Mouse (Mus musculus): ENCODE measurements around the gene Pde9a.

The Pde9a gene

GRCm38 (mm10) chr17:31470766-31471418, 84.9 kb downstream of the Pde9a start:
- no peak for DNase-seq (ENCODE audit: low spot score)

- DNase-seq (ENCODE audit: low spot score) = no peak
These were observed 88.4 kb downstream of the Pde9a start for GRCm38 (mm10) chr17:31474388-31474787.

GRCm38 (mm10) chr17:31478606-31479005, 92.6 kb downstream of the Pde9a start:
- no peak for DNase-seq (ENCODE audit: low spot score)

DNA sequence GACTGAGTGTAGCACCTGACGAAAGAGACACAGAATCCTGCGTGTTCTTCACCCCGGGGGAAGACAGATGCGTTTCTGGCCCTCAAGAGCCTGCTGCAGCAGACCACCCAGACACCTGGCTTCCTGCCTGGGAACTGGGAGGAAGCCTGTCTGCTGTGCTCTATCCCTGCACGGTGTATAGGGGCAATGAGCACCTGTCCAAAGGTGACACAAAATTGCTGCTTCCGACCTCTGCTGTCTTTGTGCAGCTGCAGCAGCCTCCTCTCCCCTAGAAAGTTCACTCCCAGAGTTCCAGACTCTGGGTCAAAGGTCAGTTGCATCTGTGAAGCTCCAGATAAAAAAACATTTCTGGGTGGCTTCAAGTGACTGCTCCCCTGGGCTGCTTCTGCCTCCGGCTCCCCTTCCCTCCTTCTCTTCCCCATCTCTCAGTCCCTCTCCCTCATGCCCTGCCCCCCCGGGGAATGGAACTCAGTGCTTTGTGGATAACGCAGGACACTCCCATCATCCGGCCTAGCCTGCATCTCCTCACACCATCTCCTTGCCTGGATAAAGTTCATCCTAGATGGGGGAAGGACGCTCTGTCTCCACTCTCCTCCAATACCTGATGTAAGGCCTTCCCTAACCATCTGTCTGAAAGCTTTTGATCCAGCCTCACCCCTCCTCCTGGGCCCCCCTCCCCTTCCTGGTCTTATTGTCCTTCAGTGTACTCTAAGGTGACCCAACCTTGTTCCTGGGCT, 93.3 kb downstream of the Pde9a start:
- no peak for DNase-seq (ENCODE audit: low spot score)

DNA sequence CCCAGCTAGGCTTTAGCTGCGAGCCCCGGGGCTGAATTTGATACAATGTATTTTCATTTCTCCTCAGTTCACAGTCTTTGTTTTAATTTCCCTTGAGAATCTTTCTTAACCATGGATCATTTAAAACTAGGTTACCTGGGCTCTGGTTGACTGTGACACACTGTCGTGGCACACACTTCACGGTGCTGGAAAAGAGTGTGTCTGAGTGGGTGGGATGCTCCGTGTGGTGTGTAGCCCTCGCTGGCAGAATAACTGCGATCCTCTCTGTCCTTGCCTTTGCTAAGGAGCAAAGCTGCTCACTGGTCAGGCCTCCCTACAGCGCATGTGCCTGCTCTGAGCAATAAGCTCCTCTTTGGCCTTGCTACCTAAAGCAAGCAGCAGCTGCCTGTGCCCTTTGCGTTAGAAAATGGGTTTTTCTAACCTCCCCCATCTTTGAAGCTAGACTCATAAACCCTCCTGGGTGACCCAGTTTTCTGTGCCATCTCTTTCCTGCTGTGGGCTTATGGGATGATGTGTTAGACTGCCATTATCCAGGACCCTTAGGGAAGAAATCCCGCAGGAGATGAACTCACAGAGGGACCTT, 100.7 kb downstream of the Pde9a start:
- no peak for DNase-seq (ENCODE audit: low spot score)

- DNase-seq (ENCODE audit: low spot score) = no peak
These were observed 101.5 kb downstream of the Pde9a start for GRCm38 (mm10) chr17:31487433-31488060.

GRCm38 (mm10) chr17:31491355-31491754, 105.3 kb downstream of the Pde9a start:
- DNase-seq (ENCODE audit: low spot score) = no peak

GRCm38 (mm10) chr17:31492416-31492815, 106.4 kb downstream of the Pde9a start:
- peak; percentile 85 for DNase-seq (ENCODE audit: low spot score)

- no peak for DNase-seq (ENCODE audit: low spot score)
These were observed 109.0 kb downstream of the Pde9a start for GRCm38 (mm10) chr17:31494989-31495388.

GRCm38 (mm10) chr17:31497726-31498125, 111.7 kb downstream of the Pde9a start:
- DNase-seq (ENCODE audit: low spot score) = no peak

DNA sequence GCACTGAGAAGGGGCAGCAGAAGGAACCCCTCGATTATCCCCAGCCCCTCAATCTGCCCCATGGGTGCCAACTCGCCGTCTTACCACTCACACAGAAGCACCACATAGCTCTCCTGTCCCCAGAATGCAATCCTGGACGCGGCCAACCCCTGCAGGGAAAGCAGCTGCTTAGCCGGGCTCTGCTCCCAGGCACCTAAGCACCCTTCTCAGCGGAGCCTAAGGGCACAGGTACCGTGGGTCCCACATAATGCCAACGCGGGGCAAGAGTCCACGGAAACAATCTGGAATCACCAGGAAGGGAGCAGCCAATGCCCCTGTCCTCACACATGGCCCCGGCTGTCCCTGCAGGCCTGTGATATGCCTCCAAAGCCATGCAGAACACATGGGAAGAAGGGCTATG, 113.7 kb downstream of the Pde9a start:
- no peak for DNase-seq (ENCODE audit: low spot score)

DNA sequence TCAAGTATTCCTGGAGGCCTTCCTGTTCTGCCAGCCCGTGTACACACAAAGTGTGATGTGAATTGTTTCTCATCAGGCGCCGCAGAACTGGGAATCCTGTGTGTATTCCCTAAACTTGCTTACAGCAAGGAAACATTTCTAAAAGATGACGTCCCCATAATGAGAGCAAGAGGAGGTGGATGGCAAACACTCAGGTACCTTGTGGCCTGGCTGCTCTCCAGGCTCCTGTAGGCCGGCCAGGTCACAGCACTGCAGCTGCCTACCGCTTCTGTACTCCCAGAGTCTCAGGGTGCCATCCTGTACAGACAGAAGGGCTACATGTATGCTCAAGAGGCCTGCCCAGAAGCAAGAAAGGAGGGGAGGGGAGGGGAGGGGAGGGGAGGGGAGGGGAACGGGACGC, 114.4 kb downstream of the Pde9a start:
- no peak for DNase-seq (ENCODE audit: low spot score)

- no peak for DNase-seq (ENCODE audit: low spot score)
These were observed 114.9 kb downstream of the Pde9a start for GRCm38 (mm10) chr17:31500908-31501307.

DNA sequence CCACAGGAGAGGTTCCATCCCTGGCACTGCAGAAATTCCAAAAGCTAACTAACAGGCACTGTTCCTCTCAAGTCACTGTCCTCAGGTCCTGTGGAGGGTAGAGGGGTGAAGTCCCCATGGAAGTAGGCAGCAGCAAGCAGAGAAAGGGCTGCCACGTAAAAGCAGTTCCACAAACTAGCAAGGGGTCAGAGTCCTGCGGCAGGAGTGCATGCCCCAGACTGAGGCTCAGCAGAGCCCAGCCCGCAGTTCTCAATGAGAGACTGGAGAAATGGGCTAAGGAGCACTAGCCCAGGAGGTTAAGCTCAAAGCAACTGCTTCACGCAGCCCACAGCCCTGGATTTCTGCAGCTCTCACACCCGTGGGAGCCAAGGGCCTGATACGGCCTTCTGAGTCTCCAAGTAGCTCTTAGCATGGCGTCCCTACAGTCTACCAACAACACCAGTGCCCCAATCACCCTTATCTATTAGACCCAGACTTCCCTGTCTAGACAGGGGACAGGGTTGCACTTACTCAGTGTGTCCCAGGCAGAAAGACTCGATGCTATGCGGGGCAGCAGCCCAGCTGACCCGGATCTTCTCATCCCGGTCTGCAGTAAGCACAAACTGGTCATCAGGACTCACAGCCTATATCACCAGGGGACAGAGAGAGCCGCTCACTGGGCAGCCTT, 116.4 kb downstream of the Pde9a start:
- DNase-seq (ENCODE audit: low spot score) = no peak

GRCm38 (mm10) chr17:31503337-31503736, 117.3 kb downstream of the Pde9a start:
- no peak for DNase-seq (ENCODE audit: low spot score)

DNA sequence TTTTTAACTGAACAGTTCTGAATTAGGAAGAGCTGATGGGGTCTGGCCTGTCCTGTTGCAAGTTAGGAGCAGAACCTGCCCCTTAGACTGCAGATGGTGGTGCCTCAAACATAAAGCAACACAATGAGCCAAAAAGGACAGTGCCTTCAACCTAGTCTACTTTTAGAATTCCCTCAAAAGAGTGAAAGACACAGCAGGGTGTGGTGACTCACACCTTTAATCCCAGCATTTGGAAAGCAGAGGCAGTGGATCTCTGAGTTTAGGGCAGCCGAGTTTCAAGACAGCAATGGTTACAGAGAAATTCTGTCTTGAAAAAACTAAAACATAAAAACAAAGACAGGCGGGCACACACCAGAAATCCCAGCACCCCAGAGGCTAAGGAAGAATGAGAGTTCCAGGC, 117.9 kb downstream of the Pde9a start:
- DNase-seq (ENCODE audit: low spot score) = no peak

DNA sequence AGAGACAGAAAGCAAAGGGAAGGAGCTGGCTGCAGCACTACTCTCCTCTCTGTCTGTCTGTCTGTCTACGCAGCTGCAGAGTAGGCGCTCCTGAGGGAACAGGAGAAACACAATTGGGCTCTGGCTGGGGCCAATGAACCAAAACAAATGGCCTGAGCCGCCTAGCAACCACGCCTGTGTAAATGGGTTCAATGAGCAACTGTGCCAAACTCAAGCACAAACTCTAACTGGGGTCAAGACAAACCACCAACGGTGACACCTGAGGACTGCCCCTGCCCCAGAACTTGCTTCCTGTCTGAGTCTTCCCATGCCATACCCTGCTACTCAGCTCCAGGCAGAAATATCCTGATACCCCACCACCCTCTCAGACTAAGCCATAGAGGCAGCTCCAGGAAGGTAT, 119.0 kb downstream of the Pde9a start:
- no peak for DNase-seq (ENCODE audit: low spot score)

- DNase-seq (ENCODE audit: low spot score) = no peak
These were observed 120.3 kb downstream of the Pde9a start for GRCm38 (mm10) chr17:31506282-31506681.

DNA sequence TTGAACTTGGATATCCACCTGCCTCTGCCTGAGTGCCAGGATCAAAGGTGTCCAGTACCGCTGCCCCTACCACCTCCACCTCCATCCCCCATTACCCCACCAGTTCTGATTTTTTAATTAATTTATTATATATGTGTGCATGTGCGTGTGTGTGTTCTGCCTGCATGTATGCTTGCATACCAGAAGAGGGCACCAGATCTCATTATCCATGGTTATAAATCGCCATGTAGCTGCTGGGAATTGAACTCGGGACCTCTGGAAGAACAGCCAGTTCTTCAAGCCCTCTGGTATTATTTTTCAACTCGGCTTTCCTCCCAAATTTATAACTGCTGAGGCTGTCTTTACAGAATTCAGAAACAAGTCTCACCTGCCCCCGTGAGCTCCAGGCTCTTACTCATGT, 124.9 kb downstream of the Pde9a start:
- DNase-seq (ENCODE audit: low spot score) = no peak

DNA sequence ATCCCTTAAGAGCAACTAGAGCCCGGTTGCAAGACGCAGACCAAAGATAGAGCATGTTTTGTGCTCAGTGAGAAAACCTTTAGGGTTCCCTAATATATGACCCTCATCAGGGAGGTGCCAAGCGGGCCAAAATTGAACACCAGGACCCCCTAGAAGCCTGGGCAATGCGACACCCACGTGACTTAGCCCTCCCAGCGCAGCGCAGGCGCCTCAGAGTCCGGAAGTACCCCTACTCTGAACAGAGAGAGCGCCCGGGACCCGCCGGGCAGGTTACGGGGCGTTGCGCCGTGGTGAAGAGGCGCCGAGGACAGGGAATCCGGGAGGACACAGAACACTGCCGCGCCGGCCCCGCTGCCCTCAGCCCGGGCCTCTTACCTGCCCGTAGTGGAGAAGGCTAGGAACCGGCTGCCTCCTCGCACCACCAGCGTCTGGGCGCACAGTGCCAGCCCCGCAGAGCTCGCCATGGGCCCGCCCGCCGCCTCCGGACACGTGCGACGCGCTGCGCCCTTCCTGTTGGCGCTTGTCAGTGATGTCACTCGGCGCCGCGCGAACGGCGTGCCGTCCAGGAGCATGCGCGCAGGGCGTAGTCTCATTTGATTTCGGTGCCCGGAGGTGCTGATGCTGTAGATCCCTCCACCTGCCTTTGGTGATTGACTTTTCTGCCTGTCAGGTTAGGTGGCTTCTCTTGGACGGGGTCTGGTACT, 125.9 kb downstream of the Pde9a start:
- peak; percentile 86 for DNase-seq (ENCODE audit: low spot score)

GRCm38 (mm10) chr17:31512593-31512992, 126.6 kb downstream of the Pde9a start:
- no peak for DNase-seq (ENCODE audit: low spot score)

DNA sequence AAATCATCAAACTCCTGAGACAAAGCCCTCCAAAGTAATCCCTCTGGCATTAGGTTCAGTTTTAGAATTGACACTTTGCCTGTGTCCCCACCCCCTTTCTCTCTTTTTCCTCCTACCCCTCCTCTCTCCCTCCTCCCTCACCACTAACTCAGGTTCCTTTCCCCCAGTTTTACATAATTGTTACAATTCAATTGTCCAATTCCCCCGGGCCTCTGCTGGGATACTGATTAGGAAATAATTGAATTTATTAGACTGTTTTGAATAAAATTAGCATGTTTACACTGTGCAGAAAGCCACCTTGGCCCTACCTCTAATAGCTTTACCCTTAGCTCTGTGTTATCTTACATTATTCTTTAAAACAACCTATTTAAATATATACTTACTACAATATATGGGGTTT, 128.7 kb downstream of the Pde9a start:
- no peak for DNase-seq (ENCODE audit: low spot score)

Measured in layer of hippocampus, adult 11-12 months (tissue).